Mouse (Mus musculus): ENCODE data around the gene Rab42.
"Not testable (repeated sequence)": the region's sequence is repeated elsewhere in the genome, so short reads cannot be mapped to it uniquely, and the experiment has no call there.

Rab42 gene

DNA sequence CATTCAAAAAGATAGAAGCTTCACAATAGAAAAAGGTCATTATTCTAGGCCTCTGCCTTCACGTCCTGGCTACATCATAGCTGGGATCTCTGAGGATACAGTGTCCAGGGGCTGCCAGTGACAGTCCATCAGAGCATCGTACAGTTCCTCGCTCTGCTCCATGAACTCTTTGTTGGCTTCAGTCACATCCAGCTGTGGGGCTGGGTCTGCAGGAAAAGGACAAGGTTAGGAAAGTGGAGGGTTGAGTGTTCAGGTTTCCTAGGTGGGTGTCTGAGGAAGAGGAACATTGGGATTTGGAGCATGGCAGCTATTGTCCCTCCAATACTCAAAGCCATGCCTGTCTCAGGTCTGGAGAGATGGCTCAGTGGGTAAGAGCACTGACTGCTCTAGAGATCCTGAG, 8.6 kb upstream of the Rab42 start:
- no peak for DNase-seq (ENCODE audit: low read depth, low spot score)

DNA sequence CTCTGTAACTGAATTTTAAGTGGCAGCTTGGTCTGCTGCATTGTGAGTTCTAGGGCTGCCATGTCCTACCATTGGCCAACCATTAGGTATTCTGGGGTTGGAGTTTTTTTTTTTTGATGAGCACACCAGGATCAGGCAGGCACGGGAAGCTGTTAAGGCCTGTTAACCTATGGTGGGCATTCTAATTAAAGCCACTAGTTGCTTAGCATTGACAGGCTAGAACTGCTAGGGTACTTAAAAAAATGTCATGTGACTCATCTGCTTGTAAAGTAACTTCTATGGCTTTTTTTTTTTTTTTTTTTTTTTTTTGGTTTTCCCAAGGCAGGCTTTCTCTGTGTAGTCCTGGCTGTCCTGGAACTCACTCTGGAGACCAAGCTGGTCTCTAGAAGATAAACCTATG, 8.0 kb upstream of the Rab42 start:
- DNase-seq (ENCODE audit: low read depth, low spot score) = no peak

DNA sequence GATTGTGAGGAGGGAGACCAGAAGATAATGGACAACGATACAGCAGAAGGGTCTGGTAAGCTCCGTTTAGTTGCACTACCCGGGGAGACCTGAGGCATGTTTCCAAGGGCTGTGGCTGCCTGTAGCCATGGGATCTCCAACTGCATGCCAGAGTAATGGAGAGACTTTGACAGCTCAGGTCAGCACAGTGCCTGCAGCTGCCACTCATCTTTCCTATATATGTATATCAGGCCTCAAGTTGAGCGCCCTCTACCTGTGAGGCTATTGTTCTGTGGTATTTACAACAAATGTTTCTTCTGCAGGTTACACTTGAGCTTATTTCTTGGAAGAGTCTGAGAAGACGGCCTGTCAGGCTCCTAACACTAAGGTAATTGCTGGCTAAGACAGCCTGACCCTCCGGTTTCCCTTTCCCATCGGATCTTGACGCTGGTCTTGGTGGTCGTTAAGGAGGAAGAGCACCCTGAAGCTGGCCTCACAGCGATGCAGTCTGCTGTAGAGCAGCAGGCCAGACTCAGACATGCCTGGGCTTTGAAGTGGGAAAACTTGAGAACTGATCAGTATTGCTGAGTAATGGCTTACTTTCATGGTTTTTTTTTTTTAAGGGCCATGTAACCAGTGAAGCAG, 6.8 kb upstream of the Rab42 start:
- peak; percentile 33 for DNase-seq (ENCODE audit: low read depth, low spot score)

DNA sequence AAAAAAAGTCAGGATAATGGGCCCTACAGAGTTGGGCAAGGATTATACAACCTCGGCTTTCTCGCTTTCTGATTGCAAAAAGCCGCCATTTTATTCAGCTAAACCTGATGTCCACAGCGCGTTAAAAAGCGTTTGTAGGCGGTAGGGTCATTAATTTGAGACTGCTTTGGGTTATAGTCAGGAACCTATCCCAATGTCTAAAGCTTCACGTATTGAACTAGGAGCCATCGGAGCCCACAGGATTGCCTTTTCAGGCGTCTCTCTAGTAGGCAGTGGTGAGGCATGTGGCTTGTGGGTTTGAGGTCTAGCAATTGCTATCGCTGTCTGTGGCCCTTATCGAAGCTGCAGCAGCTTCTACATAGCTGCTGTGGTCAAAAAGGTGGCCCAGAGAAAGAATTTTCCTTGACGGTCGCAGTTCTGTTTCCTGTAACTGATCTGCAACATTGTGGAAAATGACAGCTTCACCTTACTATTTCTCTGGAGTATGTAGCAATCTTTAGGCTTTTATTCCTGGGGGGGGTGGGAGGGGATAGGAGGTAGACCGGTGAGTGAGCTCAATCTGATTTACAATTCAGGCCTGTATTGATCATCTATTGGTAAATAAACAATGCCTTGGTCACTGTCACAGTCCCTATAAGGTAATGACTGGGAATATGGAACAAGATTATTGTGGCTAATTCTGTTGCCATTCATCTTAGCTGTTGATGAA, 6.1 kb upstream of the Rab42 start:
- peak; percentile 22 for DNase-seq (ENCODE audit: low read depth, low spot score)

DNA sequence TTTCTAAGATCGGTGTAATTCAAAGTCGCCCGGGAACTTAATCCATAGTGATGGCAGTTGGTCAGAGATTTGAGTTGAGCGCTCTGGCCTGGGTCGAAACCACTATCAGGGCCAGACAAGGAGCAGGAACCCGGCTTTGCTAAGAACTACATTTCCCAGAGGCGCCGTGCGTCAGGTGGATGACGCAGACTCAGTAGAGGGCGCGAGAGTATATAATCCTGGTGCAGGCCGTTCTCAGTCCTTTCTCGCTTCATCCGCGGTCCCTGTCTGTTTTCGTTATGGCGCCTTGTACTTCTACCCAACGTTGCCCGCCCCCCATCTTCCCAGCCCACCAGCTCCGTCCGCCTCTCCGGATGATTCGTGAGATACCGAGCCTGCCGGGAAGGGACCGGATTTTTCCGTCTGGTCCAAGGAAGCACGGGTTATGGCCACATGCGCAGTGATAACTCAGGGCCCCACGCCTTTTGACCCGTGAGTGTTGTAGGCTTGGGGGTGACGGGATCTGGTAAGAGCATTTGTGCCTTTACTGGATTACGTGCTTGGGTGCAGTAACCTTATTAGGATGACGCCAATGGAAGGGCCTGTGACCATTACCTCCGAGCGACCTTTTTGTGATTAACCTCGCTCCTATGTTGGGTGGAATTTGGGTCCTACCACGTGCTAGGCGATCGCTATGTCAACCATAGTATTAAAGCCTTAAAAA, 5.4 kb upstream of the Rab42 start:
- DNase-seq (ENCODE audit: low read depth, low spot score) = peak; percentile 91

DNA sequence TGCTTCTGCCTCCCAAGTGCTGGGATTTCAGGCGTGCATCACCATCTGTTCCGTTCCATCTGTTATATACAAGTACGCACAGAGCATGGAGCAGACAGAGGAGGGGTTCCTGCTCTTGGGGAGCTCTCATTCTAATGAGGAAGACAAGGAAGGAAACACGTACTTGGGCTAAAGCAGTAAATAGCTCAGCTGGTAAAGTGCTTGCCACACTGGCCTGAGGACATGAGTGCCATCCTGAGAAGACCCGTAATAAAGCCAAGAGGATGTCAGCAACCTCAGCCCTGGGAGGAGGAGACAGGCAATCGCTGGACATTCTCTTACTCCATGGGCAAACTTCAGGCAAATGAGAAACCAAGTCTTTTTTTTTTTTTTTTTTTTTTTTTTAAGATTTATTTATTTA, 2.8 kb upstream of the Rab42 start:
- DNase-seq (ENCODE audit: low read depth, low spot score) = no peak

DNA sequence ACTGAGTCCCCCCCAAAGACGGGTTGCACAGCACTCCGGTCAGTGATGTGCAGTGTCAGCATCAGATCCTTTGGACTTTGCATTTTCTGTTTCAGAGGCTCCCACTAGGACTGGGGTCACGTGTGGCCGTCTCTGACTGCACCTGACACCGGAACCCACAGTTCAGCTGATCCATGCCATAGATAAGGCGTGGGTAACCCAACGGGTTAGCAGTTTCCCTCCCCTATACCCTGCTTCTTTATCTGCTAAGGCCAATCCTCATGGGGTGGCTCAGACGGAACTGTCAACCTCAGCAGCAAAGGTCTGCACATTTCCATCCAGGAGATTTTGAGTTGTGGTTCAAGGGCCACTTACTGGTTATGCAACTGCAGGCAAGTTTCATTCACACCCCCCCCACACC, 2.1 kb upstream of the Rab42 start:
- no peak for DNase-seq (ENCODE audit: low read depth, low spot score)

DNA sequence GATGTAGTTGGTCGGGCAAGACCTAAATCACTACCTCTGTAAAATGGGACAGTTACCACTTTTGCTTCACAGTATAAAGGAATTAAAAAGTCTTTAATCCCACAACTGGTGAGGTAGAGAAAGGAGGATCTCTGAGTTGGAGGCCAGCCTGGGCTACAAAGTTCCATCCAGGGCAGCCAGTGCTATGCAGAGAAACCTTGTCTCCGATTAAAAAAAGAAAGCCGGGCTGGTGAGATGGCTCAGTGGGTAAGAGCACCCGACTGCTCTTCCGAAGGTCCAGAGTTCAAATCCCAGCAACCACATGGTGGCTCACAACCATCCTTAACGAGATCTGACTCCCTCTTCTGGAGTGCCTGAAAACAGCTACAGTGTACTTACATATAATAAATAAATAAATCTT, 299 bp upstream of the Rab42 start:
- DNase-seq (ENCODE audit: low read depth, low spot score) = not testable (repeated sequence)

DNA sequence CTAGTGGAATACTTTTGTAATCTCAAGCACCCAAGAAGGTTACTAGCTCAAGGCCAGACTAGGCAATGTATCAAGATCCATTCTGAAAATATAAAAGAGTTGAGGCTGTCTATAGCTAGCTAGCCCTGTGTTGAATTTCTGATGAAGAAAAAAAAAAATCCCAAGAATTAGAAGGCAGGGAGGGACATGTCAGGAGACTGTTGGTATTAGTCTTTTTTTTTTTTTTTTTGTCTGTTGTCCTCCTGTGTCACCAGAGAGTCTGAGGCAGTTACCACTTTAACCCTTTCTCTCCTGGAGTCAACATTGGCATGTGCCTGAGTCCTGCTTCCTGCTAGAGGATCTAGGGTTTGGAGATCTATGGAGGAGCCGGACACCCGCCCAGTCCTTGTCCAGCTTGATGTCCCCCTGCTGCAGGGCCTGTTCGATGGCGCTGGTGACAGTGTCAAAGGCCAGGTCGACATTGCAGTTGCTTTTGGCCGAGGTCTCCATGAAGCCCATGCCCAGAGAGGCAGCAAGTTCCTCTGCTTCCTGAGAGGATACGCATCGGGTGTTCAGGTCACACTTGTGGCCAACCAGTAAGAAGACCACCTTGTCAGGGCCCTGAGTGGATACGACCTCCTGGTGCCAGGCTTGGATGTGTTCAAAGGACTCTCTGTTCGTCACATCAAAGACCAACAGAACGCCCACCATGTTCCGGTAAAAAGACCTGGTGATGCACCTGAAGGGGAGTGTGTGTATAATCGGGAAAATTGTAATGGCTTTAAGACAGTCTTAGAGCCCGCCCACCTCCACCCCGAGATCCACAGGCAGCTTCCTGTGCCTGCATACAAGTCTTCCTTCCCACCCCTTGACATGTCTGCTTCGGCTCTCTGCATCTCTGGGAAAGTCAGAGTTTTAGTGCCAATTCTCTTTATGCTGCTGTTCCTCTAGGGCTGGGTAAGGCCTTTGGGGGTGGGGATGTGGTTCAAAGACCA, 933 bp downstream of the Rab42 start:
- DNase-seq (ENCODE audit: low read depth, low spot score) = no peak

DNA sequence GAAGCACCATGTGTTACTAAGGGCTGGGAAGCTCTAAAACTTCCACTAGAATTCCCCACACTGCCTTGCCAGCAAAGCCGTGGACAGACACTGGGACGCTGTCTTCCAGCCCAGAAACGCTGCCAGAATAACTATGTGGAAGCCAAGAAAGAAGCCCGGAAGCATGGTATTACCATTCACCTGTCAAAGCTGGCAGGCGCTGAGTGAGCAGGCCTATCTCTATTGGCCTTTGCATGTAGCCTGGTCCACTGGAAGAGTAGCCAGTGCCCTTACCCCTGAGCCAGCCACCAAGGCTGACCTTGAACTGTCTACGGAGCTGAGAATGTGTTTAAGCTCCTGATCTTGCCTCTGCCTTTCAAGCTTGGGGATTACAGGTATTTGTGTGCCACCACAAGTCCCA, 1.7 kb downstream of the Rab42 start:
- no peak for DNase-seq (ENCODE audit: low read depth, low spot score)

DNA sequence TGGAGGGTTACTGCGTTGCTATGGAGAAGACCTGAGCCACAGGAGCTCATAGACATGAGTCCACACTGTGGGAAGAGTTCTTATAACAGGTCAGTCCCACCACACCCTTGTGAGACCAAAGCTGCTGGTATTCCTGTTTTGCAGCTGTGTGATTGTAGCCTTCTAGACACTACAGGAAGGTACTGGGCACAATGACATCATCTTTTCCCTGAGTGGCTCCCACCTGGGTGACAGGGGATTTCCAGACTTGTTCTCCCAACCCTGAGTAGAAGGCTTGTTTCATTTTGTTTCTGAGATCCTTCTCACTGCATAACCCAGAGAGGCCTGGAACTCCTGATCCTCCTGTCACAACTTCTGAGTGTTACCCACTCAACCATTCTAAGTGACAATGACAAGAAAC, 3.3 kb downstream of the Rab42 start:
- DNase-seq (ENCODE audit: low read depth, low spot score) = no peak

DNA sequence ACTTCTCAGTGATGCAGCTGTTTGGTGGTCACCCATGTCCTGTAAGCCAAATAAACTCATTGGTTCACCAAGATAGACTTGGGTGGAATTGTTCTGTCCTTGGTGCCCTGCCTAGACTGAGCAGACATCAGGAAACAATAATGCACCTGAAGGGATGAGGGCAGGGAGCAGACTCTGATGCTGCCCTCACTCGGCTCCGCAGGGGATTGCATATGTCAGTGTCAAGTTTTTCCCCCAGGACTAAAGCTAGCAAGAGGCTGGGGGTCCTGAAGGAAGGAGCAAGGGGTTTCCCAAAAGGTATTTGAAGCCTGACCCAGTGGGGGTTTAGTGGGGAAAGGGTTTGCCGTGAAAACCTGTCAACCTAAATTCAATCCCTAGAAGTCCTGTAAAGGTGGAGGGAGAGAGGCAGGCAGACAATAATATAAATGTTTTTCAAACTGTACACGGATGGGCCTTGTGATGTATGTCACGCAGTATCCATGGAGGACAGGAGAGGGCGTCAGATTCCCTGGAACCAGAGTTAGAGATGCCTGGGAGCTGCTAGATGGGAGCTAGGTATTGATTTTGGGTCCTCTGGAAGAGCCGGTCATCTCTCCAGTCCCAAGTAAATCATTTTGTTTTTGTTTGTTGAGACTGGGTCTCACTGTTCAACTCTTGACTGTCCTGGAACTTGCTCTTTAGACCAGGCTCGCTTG, 7.3 kb downstream of the Rab42 start:
- DNase-seq (ENCODE audit: low read depth, low spot score) = no peak

DNA sequence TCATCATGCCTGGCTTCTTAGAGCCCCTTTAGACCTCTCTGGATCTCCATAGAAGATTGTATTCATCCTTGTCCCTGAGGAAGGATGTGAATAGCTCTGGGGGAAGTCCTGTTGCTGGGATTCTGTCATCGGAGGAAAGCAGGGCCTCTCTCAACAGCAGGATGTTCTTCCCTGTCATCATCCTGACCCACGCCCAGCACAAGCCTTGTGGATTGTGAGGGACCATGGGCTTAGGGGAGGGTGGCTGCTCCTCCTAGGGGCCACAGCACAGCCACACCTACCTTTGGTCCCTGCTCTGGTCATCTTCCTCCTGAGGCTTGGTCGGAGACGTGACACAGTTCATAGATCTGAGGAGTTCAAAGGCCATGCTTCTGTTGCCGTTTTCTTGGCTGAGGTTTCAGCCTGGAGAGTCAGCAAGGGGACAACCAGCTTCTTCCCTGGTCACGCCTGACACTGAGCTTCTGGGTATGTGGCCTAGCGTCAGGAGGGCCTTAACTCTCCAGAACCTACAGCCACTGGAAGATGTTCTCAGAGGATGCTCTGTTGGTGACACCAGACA, 9.4 kb downstream of the Rab42 start:
- DNase-seq (ENCODE audit: low read depth, low spot score) = no peak

DNA sequence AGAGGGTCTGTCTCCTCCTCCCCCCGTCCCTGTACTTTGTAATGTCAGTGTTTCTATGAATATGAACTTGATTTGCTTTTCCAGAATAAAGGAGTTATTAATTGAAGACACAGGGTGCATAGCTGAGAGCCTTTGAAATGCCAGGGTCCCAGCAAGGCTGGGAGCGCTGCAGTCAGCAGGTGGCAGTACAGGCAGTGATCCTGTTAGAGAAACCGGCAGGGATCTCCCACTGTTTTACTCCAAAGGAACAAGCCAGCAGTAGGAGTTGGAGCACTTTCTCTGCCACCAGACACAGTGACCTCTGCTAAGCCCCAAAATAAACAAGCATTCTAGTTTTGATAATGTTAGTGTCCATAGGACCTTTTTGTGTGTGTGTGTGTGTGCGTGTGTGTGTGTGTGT, 10.2 kb downstream of the Rab42 start:
- no peak for DNase-seq (ENCODE audit: low read depth, low spot score)

DNA sequence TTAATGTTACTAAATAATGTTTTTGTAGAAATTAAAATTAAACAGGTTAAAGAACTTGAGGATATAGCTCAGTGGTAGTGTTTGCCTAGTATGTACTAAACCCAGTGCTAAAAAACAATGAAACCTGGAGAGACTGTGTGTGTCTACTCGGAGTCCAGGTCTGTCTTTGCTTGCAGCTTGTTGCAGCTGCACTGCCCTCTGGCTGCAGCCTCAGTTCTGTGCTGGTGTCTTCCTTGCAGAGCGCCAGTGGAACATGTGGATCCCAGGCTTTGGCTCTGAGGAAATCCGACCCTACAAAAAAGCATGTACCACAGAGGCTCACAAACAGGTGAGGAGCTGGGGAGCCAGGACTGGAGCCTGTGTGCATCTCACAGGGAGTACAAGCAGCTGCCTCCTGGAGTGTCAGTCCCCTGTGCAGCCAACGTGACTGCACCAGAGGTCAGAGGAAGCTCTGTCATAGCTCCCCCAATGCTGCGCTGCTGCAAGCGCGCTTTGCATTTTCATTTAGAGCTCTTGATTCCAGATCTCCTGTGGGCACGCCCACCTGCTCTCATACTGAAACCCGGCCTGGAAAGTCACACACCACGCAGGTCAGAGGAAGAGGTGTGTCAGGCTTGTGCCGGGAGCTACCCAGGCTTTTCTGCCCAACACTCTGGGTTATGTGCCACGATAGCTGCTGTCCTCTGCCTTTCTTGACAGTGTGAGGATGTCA, 11.4 kb downstream of the Rab42 start:
- no peak for DNase-seq (ENCODE audit: low read depth, low spot score)

DNA sequence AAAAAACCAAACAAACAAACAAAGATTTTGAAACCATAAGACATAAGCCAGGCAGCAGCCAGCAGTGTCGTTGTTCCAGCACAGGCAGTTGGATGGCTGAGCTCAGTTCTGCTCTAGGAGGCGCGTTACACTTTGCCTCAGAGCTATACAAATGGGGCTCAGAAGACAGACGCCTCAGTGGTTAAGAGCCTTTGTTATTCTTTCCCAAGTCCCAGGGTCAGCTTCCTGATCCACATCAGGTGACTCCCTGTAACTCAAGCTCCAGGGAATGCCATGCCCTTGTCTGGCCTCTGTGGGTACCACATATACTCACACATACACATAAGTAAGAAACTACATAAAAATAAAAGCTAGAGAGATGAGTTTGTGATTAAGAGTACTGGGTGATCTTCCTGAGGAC, 12.1 kb downstream of the Rab42 start:
- no peak for DNase-seq (ENCODE audit: low read depth, low spot score)

DNA sequence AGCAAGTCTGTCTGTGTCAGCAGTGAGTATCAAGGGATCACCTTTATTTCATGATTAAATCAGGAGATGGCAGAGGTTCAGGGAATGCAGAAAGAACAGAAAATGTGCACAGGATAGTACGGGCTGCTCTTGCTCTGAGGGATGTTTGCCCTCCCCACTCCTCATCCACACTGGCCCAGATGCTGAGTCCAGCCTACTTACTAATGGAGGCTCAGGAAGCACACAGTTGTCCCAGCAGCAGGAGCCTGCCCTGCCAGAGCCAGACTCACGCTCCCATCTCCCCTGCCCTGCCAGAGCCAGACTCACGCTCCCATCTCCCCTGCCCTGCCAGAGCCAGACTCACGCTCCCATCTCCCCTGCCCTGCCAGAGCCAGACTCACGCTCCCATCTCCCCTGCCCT, 14.3 kb downstream of the Rab42 start:
- DNase-seq (ENCODE audit: low read depth, low spot score) = not testable (repeated sequence)

DNA sequence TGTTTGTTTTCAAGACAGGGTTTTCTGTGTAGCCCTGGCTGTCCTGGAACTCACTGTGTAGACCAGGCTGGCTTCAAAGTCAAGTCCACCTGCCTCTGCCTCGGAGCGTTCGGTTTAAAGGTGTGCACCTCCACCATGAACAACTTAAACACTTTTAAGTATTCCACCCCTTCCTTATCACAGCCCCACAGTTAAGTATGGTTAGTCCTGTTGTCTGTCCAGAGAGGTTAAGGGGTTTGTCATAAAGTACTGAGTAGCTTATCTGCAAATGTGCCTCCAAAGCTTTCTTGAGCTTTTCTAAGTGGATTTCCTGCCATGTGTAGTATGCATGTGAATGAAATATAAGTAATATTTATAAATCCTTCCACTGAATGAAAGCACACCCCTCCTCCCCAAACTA, 27.2 kb downstream of the Rab42 start:
- DNase-seq (ENCODE audit: low read depth, low spot score) = no peak

DNA sequence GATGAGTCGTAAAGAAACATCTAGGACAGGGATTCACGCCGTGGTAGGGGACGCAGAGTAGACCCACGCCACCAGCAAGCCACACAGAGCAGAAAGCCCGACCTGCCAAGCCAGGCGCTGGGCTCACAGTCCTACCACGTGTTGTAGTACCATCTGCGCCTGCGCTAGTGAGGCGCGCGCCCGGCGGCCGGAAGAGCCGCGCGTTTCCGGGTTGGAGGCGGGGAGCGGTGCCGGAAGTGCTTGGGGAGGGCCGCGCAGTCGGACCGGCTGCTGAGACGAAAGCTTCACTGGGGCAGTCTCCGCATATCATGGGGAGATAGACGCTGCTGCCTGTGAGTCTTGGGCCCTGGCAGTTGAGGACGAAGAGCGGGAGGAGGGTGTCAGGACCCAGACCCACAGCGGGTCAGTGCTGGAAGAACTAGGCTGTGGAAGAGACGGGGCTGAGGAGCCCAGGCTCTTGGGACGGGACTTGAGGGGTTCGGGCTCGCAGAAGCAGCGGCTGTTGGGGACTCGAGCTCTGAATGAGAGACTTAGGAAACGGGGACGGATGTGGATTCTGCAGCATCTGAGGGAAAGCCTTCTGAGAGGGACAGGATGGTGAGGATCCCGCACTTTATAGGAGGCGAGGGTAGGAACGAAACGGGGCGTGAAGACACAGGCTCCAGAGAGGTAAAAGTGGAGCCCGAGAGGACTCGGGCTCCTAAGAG, 28.9 kb downstream of the Rab42 start, which contains the start of gene Taf12:
Gene Taf12 (plus strand): TSS at position 220 of the 707 bp plus-strand sequence.
- peak; percentile 85 for DNase-seq (ENCODE audit: low read depth, low spot score)

DNA sequence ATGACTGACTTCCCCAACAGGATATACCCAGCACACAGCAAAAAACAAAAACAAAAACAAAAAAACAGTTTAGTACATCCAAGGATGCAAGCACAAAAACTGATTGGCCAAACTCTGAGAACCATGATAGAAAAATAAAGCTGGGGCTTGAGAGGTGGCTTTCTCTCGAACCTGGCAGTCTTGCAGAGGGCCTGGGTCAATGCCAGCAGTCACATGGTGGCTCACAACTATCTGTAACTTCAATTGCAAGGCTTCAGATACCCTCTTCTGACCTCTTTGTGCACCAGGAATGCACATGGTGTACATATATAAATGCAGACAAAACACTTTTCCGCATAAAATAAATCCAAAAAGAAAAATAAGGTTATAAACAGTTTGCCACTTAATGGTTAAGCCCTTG, 30.0 kb downstream of the Rab42 start:
- no peak for DNase-seq (ENCODE audit: low read depth, low spot score)

Data from telencephalon, adult 2 months (tissue).